10 mouse cellular contexts compared by ENCODE assay signal in the genomic region with DNA sequence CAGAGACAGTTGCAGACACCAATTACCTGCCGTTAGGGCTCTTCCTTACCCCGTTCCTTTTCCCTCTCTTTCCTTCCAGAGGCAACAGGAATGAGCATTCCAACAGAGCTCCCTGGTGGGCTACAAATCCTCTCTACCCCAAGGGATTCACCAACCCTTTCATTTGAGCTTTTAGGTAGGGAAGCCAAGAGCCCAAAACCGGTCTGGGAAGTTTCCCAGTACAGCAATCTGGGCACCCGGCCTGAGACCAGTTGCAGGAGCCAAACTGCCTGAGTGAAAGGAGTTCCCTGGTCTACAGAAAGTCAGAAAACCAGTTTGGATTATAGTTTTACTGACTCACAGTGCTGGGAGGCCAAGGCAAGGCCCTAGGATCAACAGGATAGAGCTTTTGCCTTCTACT.
DNase-seq lines count a peak whose midpoint lies in the region; ATAC-seq lines count a peak whose summit lies in the region.
"Had no signal": no experiment of that assay in that cellular context is flagged by ENCODE, and none has a peak within 500 bp of the region (broad histone marks: within the 10 kb centered on the region; RNA-seq: fewer than 3 reads in every experiment).

No protein-coding gene starts in this region.

- 52% methylated on average over 4 of the region's 4 CpGs for WGBS in kidney, embryonic 14.5 days
- WGBS in forebrain, embryonic 16.5 days: 38% methylated on average over 4 of the region's 4 CpGs

- DNase-seq in kidney, adult 18-20 months: peak; percentile 46
- DNase-seq in adrenal gland, postnatal 10 days: peak; percentile 60
- peak; percentile 62 to 68 for DNase-seq in gastrocnemius, postnatal 36 days
- peak; percentile 15 for DNase-seq in lung, postnatal 36 days
- no peak for DNase-seq in left cerebral cortex, postnatal 36 days (ENCODE audit: low spot score in 2 of 2)
- no peak for DNase-seq in thymus, postnatal 14 days
- DNase-seq: liver had no signal

- H3K4me1 ChIP-seq in kidney, embryonic 14.5 days (ENCODE audit: control insufficient read depth, insufficient read depth, low read length): no peaks in the 10 kb centered on the region
- no peaks in the 10 kb centered on the region for H3K4me1 ChIP-seq in forebrain, embryonic 16.5 days (replicated peaks; ENCODE audit: control insufficient read depth, insufficient read depth, low read length)

- no peaks in the 10 kb centered on the region for H3K27me3 ChIP-seq in kidney, embryonic 14.5 days (ENCODE audit: control insufficient read depth, insufficient read depth, low read length)
- no peaks in the 10 kb centered on the region for H3K27me3 ChIP-seq in forebrain, embryonic 16.5 days (replicated peaks; ENCODE audit: control insufficient read depth, insufficient read depth, low read length)

- no peak for ATAC-seq in kidney, embryonic 14.5 days (ENCODE audit: low FRiP score, low TSS enrichment)
- ATAC-seq in forebrain, embryonic 16.5 days: no peak

- H3K4me2 ChIP-seq in kidney, embryonic 14.5 days (replicated peaks; ENCODE audit: low read depth, low read length): no peak overlapping the region
- no peak overlapping the region for H3K4me2 ChIP-seq in forebrain, embryonic 16.5 days (ENCODE audit: low read length)

- no peaks in the 10 kb centered on the region for H3K9me3 ChIP-seq in kidney, embryonic 14.5 days (ENCODE audit: control insufficient read depth, low read length)
- no peaks in the 10 kb centered on the region for H3K9me3 ChIP-seq in forebrain, embryonic 16.5 days (ENCODE audit: control insufficient read depth, low read length)
- H3K9me3 ChIP-seq: G1E had no signal

- H3K27ac ChIP-seq in kidney, embryonic 14.5 days (ENCODE audit: low read depth, low read length): no peak overlapping the region
- no peak overlapping the region for H3K27ac ChIP-seq in forebrain, embryonic 16.5 days (ENCODE audit: low read length)

- H3K36me3 ChIP-seq in kidney, embryonic 14.5 days (ENCODE audit: control insufficient read depth, insufficient read depth, low read length): no peaks in the 10 kb centered on the region
- H3K36me3 ChIP-seq in forebrain, embryonic 16.5 days (ENCODE audit: control insufficient read depth, insufficient read depth): no peaks in the 10 kb centered on the region
- H3K36me3 ChIP-seq: G1E had no signal

- no peak overlapping the region for H3K4me3 ChIP-seq in kidney, embryonic 14.5 days (ENCODE audit: low read length)
- no peak overlapping the region for H3K4me3 ChIP-seq in forebrain, embryonic 16.5 days (replicated peaks; ENCODE audit: low read length)

- no peak overlapping the region for H3K9ac ChIP-seq in kidney, embryonic 14.5 days (ENCODE audit: low read depth, low read length)
- H3K9ac ChIP-seq in forebrain, embryonic 16.5 days (replicated peaks; ENCODE audit: low read depth, low read length): no peak overlapping the region

- intact Hi-C loops in gastrocnemius, postnatal 36 days (cut with DNase I): no loop called here
- intact Hi-C loops in left cerebral cortex, postnatal 36 days (cut with DNase I): no loop called here

Comparison
In these comparisons a context has a peak if more than half of its experiments do, and no peak if none do; other contexts are left out.
1. DNase-seq: peak in kidney, adult 18-20 months (single experiment), adrenal gland, postnatal 10 days (single experiment), gastrocnemius, postnatal 36 days (2 of 2) and lung, postnatal 36 days (single experiment); none in left cerebral cortex, postnatal 36 days (0 of 2) and thymus, postnatal 14 days (single experiment).